Mouse (Mus musculus) liver, adult 10 weeks (tissue): ENCODE measurements around the gene Pnn. TPM values are rescaled to one million over a fixed set of nuclear protein-coding genes. Genes with fewer than 3 reads are reported as not detected.

Experiments
- polyA plus RNA-seq: library from polyadenylated mRNA; stranded (reverse); fragments of 350-450 nt; fragmentation: Illumina TruSeq; extraction: RNeasy Lipid Tissue Mini Kit (QIAGEN cat#74804); gene quantifications from one replicate; pipeline ENCODE4 v1.2.3, GENCODE M21; 2014; ENCODE audit warnings: low read depth, low replicate concordance

Pnn gene
- polyA plus RNA-seq = 42.8 TPM

DNA sequence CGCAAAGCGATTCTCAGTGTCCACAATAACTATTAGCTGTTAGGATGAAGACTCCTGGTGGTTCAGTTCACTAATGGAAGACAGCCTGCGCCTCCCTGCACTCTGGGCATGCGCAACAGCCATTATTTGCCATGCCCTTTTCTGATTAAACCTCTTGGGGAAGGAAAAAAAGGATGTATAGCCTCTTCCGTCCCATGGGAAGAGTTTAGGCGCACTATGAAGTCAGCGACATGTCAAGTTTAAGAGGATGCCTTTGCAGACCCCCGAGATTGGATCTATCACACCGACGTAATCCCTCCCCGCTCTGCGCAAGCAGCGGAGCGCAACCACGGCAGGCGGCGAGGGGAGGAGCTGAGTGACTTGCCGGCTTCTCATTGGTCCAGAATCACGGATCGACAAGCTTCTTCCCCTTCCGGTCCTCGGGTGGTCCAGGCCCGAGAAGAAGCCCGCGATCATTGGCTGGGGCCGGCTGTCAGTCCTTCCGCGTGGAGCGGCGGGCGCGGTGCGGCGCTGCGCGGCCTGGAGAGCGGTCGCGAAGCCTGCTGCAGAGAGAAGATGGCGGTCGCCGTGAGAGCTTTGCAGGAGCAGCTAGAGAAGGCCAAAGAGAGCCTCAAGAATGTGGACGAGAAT lies at the start of gene Pnn:
Gene Pnn, plus strand, starts transcription at position 437 of the 630 bp plus-strand sequence.

DNA sequence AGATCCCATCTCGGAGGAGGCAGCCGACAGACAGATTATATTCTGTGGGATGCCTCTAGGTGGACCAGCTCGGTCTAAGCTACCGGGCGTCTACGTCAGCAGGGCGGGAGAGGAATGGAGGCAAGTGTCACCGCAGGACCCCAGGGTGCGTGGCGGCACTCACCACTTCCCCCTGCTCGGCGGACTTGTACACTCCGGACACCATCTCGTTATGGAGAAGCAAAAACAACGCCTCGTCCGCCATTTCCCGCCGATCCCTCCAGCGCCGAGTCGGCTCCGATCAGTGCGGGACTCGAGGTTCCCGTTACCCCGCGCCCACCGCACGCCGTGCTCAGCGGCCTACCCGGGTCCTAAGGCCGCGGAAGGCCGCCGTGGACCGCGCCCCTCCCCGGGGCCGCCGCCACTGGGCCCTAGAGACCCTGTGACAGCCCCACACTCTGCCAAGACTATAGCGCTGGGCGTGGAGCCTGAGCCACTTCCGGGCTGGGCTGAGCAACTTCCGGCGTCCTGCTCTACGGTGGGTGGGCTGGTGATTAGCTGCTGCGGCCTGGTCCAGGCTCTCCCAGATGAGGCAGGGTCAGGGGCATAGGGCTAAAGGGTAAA lies 5.6 kb upstream of the Pnn start, which contains the start of gene Trappc6b:
Gene Trappc6b, minus strand, starts transcription at position 480 of the 603 bp plus-strand sequence.

GRCm38 (mm10) chr12:59095104-59096025 lies 28.7 kb downstream of the Pnn start, which contains the start of gene Mia2:
Gene Mia2, plus strand, starts transcription at chr12:59095799.

Other genes with a start within 250 kb of the Pnn start
- 67.5 TPM for gene Sec23a, start 54.9 kb upstream of the Pnn start, polyA plus RNA-seq
- gene Gemin2, start 53.5 kb upstream of the Pnn start, polyA plus RNA-seq = 22.9 TPM
- 145 TPM for gene Trappc6b, start 5.4 kb upstream of the Pnn start, polyA plus RNA-seq
- 410 TPM for gene Mia2, start 28.9 kb downstream of the Pnn start, polyA plus RNA-seq
- gene Fbxo33, start 152.8 kb downstream of the Pnn start, polyA plus RNA-seq = 19.6 TPM